Mouse (Mus musculus) cerebellum, postnatal 10 days (tissue): Measurements from ENCODE around the gene Tmem248.

Experiments
- DNase-seq, 2 experiments: peaks; one replicate each; pipeline ENCODE4 v3.0.0; 2021; ENCODE audit warnings: mixed read lengths in 2 of 2

The Tmem248 gene

DNA sequence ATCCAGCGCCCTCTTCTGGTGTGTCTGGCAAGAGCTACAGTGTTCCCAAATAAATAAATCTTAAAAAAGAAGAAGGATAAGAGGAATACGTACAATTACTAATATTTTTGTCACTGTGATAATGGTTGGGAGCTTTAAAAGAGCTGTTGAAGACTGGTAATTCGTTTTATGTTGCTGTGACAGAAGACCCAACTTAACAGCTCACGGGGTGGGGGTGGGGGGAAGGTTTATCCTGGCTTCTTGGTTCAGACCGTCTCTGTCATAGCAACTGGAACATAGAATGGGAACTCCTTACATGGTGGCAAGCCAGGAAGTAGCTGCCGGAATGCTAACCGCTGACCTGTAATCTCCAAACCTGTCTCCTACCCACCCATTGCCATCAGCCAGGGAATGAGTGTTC, at the start of gene Tmem248:
Gene Tmem248, plus strand, starts transcription at position 301 of the 400 bp plus-strand sequence.
- DNase-seq: no peak

DNA sequence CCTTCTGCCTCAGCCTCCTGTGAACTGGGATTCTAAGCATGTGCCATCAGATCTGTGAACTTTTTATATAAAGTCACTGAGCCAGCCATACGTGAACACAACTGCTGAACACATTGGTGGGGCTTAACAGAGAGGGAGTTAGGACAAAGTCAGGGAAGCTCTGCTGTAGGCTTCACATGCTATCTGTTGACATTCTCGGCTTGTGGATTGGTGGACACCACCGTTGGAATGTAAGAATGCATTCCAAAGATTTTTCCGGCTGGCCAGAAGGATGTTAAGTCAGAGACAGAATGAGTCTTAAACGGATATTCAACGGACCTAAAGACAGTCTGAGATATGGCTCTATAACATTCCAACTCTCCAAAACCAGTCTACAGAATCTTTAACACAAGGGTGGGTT, 47.8 kb upstream of the Tmem248 start:
- no peak for DNase-seq

DNA sequence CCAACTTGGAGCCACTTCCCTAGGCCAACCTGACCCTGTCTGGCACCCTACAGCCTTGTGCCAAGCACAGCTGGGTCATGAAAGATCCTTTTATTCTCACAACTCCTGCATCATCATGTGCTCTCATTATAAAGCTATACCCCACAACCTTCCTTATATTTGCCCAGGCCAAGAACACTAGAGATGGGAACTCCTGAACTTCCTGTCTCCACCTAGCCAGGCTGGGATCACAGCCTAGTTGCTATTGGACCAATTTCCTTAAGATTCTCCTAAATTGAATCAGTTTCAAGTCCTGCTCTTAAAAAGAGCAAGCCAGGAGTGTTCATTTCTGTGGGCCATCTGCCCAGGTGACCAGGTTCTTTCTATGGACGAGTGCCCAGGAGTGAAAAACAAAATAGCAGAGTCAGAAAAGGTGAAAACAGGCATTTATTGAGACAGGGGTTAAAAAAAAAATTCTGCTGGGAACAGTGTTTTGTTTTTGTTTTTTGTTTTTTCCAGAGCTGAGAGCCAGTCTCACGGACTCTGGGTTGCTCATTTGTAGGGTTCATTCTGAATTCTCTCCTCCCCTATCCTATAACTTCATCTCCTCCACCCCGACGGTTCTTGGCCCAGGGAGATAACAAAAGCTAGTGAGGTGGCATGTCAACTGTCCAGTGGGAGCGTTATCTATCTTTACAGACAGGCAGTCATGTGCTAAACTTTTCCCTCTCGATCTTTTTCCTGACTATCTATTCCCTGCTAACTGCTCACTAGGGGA, 46.0 kb upstream of the Tmem248 start:
- peak in 1 of 2 experiments; percentile 29 for DNase-seq

DNA sequence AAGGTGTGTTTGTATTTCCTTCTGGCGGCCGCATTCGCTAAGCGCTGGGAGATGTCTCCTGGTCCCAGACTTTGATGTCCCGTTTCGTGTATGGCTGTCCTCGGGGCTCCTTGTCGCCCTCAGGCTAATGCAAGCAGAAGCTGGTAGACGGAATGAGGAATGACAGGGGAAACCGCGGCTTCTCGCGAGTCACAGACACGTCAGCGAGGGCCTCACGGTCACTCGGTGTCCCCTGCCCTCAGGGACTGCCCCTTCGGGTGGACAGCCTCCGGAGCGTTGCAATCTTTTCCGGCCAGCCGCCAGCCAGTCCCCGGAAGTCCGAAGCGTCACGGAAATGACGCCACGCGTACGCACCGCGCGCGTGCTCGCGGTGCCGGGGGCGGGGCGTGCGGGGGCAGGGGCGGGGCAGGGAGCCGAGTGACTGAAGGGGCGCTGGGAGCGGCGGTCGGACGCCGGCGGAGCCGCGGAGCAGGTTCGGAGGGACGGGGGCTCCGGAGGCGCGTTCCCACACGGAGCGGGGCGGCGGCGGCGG, 45.4 kb upstream of the Tmem248 start, which contains the start of gene Rabgef1:
Gene Rabgef1, plus strand, starts transcription at position 376 of the 532 bp plus-strand sequence.
- peak; percentile 98 for DNase-seq

DNA sequence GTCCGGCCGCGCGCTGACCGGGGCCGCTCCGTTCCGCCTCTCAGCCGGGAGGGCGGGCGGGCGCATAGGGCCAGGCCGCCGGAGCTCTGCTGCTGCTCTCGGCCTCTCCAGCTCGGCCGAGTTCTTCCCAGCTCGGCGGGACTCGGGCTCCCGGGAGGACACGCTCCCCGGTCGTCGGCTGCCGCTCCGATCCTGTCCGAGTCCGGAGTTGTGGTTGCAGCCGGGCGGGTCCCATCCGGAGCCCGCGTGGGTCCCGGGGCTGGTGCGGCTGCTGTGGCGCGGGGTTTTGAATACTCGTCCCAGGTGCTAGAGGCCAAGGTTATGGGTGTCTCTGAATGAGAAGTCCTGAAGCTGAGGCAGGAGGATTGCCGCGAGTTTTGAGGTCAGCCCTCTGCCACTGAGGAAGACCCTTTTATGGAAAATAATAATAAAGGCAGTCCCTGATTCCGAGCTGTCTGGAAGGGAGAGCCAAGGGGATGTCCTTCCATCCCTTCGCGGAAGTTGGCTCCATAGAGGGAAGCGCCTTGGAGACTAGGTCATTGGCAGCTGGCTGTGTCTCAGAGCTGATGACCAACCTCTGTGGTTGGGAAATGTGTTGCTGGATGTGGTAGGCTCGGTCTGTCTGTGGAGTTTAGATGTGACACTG, 44.8 kb upstream of the Tmem248 start:
- no peak for DNase-seq

DNA sequence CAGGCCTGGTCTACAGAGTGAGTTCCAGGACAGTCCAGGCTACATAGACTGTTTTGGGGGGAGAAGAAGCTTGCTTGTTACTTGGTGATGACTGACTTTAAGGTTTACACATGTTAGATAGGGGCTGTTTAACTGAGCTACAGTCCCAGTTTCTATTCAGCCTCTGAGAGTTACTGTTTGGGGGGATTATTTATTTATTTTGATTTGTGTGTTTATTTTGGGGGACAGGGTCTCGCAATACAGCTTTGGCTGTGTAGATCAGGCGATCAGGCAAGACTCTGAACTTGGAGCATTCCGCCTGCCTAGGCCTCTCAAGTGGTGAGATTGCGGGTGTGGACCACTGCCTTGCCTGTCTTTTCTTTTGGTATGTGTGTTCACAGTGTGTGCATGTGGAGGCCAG, 43.9 kb upstream of the Tmem248 start:
- DNase-seq: no peak

DNA sequence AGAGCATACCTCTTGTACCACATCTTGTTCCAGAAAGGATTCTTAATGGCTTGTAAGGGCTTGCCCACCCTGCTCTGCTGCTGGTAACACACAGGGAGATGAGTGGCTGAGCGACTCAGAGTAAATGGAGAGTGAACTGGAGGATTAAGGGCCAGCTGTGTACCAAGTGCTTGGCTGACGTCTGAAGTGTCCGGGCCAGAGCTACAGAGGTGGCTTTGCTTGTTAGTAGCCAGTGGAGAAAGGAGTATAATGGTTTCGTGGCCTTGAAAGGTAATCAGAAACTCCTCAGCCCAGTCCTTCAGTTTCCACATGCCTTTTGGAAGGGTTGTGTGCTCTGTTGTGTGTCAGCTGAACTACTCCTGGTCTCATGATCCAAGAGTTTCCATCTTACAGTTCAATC, 39.0 kb upstream of the Tmem248 start:
- DNase-seq: no peak

DNA sequence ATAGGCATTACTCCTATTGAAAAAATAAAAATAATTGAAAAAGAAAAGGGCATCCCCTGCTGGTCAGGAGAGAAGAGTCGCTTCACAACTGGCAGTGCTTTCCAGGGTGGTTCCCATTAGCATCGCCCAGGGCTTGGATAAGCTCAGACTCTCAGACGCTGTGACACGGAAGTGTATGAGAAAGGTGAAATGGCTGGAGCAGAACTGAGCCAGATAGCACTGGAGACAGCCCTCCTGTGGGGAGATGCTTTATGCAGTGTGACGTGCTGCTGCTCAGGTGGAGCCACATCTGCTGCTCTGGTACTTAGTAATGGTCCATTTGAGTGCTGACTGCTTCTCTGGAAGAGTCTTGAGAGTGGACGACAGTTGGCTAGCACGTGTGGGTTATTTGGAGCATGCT, 36.5 kb upstream of the Tmem248 start:
- no peak for DNase-seq

DNA sequence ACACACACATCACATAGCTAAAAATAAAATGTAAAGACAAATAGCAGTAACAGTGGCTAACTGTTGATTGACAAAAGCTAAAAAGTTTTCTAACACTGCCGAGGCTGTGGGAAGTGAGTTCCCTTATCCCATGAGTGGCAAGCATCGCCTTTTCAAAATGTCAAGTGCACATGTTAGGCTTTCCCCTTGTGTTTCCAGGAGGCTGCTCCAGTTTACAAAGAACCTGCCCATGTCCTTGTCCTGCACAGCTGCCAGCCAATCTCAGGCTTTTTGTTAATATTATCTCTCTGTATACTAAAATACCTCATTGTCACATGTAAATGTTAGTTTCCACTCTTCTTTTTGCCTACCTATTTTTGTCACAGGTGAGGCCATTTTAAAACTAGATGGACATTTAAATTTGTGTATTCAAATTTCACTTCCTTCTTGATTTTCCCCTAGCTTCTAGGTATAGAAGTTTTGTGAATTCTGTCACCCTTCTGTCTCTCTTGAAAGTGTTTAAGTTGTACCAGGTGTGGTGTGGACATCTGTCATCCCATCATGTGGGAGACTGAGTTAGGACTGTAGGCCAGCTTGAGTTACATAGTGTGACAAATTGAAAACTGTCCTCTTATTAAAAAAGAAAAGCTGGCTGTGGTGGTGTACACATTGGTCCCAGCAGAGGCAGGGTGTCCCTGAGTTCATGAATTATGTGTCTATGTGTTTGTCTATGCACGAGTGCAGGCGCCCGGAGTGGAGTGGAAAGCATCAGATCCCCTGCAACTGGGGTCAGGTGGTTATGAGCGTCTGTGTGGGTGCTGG, 34.9 kb upstream of the Tmem248 start:
- DNase-seq: no peak

DNA sequence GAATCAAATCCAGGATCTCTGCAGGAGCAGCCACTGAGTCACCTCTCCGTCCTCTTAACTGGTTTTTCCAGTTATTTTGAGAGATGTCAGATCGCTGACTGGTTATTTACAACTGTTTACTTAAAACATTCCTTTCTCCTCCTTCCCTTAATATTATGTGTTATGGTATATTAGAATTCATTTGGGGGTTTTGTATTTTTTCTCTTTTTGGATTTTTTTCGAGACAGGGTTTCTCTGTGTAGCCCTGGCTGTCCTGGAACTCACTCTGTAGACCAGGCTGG, 34.4 kb upstream of the Tmem248 start:
- no peak for DNase-seq

DNA sequence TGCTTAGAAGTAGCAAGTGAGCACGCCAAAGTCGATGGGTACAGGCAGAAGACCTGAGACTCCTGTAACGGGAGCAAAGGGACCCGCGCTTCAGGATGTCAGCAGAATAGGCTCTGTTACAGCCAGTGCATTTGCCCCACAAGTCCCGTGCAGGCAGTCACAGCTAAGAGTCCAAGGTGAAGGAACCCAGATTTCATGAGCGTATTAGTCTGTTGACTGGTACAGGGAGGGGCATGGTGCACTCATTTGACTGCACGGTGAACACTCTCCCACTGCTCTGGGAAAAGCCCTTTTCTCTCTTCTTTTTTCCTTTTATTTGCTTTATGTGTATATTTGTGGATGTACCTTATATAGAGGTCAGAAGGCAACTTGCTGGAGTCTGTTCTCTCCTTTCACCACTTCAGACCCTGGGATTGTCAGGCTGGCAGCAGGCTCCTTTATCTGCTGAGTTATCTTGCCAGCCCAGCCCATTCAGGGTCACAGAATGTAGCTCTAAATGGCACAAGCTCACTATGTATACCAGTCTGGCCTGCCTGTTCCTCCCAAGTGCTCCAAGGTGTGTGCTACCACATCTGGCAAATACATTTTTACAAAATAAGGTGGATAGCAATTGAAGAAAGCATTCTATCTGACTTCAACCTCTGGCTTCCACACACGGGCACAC, 32.6 kb upstream of the Tmem248 start:
- no peak for DNase-seq

DNA sequence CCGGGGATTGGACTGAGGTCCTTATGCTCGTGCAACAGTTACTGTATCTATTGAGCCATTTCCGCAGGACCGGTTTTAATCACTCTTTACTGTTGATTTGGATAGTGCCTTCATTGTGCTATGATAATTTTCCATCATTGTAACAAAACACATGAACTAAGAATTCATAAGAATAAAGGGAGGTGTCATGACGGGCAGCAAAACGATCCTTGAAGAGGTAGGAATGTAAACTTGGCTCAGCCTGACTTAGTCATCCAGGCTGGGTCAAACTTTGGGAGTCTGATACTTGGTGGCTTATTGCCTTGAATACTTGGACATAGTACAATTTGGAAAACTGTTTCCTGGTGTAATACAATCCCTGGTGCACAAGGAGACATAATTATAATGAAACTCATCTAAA, 31.6 kb upstream of the Tmem248 start:
- DNase-seq: no peak

DNA sequence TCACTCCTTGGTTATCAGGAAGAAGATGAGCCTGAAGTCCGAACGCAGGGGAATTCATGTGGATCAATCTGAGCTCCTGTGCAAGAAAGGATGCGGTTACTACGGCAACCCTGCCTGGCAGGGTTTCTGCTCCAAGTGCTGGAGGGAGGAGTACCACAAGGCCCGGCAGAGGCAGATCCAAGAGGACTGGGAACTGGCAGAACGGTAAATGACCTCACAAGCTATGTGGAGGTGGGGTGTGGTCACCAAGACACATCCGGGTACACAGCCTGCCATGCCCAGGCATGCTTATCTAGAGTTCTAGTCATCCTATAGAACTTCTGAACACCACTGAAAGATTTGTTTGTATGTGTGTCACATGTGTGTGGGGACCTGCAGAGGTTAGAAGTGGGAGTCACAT, 29.5 kb upstream of the Tmem248 start:
- peak; percentile 45 to 64 for DNase-seq

DNA sequence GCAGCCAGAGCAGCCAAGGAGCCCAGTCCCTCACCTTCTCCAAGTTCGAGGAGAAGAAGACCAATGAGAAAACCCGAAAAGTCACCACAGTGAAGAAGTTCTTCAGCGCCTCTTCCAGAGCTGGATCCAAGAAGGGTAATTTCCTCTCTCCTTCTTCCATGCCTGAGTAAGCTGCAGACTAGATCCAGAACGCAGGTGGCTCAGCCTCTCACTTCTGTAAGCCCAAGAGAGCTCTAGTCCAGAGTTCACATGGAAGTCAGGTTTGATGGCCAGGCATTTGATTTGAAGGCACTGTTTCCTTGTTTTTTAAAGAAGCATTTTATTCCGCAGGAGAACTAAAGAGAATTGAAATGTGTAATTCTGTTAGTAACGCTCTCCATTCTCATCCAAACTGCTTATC, 26.0 kb upstream of the Tmem248 start:
- no peak for DNase-seq

DNA sequence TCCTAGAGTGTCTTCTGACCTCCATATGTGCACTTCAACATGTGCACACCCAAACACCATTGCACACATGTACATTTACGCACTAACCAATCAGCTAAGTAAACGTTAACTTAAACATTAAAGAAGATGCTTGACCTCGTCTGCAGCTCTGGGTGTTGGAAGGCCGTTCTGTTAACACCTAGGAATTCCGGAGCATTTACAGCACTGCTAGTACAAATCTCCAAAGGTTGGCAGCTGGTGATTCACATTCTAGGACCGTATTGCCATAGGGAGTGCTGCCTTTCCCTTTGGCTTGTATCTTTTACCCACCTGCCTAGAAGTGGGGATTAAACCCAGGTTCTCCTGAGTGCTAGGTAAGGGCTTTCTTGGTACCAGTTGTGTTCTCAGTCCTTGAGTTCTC, 25.0 kb upstream of the Tmem248 start:
- DNase-seq: no peak

DNA sequence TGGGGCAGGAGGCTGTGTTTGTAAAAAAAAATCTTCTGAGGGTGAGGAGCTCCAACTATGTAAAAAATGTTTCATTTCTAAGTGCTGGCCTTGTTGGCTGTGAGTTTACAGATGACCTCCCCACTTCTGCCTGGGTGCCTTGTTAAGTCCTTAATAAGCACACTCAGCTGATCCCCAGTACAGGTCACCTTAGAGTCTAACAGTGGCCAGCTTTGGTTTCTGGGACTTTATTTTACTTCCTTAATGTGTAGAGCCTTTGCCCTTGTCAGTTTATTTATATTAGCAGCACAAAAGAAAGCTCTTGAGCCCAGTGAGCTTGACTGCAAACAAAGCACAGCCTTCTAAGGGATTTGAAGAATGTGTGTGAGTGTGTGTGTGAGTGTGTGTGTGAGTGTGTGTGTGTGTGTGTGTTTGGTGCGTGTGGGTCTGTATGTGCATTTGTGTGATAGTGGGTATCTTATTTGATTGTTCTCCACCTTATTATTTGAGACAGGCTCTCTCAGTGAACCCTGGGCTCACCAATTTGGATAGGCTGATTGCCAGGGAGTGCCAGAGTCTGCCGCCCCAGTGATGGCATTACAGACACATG, 24.4 kb upstream of the Tmem248 start:
- DNase-seq: no peak

DNA sequence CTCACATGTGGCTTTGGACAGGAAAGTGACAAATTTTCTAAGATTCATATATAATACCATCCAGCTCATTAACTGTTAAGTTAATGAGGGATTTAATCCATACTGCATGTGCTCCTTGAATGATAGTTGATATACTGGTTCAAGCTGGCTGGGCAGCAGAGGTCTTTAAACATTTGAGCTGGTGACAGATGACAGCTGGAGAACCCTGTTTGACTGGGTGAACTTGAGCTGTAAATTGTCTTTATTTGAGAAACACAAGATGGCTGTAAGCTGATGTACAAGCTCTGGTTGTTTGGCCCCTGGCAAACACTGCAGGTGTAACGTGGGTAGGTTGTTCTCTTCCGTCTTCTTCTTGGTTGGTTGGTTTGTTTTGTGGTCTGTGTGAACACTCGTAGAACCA, 23.1 kb upstream of the Tmem248 start:
- DNase-seq: no peak

DNA sequence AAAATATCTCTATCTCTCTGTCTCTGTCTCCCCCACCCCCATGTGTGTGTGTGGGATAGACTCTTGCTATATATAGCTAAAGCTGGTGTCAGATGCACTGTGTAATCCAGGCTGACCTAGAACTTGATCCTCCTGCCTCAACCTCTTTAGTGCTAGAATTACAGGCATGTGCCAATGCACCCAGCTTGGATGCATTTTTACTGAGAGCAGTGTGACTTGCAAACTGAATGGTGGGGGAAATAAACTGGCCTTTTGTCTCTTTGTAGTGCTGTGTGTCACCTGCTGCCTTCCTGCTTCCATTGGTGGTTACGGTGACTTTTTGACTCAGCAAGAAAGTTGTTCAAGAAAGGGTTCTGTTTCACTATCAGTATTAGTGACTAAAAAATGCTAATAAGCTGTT, 20.6 kb upstream of the Tmem248 start:
- no peak for DNase-seq

DNA sequence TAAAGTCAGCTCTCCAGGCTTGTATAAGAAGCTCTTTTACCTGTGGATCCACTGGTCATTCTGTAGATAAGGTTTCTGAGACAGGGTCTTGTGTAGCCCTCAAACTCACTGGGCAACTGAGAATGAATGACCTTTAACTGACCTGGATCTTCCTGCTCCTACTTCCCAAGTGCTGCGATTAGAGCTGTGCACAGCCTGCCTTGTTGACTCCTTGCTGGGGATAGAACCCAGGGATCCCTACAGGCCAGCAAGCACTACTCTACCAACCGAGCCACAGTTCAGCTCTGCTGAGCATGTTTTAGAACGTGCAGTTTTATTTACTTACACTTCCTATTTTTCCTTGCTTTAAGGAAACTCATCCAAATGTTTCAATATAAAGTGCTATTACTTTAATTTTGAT, 19.4 kb upstream of the Tmem248 start:
- no peak for DNase-seq

DNA sequence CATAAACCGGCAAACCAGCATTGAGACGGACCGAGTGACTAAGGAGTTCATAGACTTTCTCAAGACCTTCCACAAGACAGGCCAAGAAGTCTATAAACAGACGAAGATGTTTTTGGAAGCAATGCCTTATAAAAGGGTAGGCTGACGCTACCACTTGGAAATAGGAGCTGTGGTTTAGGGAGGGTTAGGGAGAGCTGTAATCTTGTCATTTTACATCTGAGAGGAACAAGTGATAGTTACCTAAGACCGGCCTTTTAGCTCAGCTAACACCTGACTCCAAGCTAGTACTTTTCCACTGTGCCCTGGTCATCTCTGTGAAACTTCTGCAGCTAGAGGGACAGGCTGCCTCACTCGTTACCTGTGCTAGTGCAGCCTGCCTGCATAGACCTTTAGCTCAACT, 18.9 kb upstream of the Tmem248 start:
- no peak for DNase-seq

DNA sequence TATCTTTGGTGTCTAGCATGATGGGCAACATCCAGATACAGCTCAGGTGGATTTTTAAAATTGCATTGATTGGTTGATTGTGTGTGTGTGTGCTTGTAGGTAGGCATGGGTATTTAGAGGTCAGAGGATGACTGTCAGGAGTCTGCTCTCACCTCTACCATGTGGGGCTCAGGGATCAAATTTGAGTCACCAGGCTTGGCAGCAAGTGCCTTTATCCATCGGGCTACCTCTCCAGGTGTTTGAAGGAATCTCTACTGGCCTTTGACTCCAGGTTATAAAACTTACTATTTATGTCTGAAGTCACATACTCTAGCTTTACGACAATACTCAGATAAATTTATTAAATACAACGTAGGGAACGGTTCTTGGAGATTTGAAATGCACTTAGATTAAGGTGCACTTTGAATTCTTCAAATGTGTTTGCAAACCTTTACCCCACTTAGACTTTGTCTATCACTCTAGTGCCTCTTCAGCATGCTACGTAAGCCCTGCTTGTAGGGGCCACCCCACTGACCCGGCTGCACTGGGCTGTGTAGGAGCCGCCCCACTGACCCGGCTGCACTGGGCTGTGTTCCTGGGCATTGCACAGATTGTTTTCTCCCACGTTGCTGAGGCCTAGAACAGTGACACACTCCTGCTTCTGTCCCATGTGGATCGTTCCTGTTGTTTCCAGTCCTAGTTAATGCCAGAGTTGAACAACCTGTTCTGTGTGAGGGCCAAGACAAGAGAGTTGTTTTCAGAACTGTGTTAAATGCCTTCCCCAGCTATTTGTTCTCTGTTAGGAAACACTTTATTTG, 16.4 kb upstream of the Tmem248 start:
- no peak for DNase-seq

DNA sequence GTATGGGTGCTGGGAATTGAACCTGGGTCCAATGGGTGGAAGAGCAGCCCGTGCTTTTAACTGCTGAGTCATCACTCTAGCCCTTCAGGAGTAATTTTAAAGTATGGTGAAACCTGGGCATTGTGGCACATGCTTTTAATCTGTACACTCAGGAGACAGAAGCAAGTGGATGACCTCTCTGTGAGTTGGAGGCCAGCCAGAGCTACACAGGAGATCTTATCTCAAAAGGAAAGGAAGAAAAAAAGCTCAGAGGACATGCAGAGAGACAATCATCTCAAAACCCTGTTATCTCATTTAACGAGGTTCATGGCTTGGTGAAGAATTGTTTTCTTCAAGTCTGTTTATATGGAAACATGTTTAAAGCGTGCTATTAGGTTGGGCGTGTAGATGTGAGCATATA, 12.9 kb upstream of the Tmem248 start:
- no peak for DNase-seq
